Mouse (Mus musculus): Measurements from ENCODE around the gene Tra2b. TPM values are rescaled to one million over a fixed set of nuclear protein-coding genes. Genes with fewer than 3 reads are reported as not detected.
"Not testable (repeated sequence)": the region's sequence is repeated elsewhere in the genome, so short reads cannot be mapped to it uniquely, and the experiment has no call there.

Tra2b gene
- polyA plus RNA-seq, 1 experiment from 2014 or later, result 152 TPM

- 52% methylated on average over 6 of the region's 6 CpGs for WGBS
- DNase-seq (ENCODE audit: low spot score), result no peak
- no peaks in the 10 kb centered on the region for H3K9me3 ChIP-seq (ENCODE audit: control insufficient read depth, low read length)
Observed at GRCm38 (mm10) chr16:22234535-22234934, 31.3 kb downstream of the Tra2b start.

DNA sequence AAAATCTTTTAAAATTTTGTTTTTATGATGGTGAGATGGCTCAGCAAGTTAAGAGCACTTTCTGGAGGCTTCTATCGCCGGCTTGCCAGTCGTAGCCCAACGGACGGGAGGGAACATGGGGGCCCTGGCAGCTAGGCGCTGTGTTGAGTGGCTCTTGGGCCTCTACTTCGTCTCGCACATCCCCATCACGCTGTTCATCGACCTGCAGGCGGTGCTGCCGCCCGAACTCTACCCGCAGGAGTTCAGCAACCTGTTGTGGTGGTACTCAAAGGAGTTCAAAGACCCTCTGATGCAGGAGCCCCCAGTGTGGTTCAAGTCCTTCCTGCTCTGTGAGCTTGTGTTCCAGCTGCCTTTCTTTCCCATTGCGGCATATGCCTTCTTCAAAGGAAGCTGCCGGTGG lies 35.5 kb downstream of the Tra2b start:
- H3K9ac ChIP-seq (ENCODE audit: low read length); ATAC-seq (ENCODE audit: low FRiP score, low TSS enrichment); H3K27ac ChIP-seq (replicated peaks); H3K9me3 ChIP-seq (ENCODE audit: control insufficient read depth, low read length); H3K4me2 ChIP-seq (replicated peaks; ENCODE audit: low read depth); H3K36me3 ChIP-seq (ENCODE audit: control insufficient read depth, insufficient read depth, low read length); DNase-seq (ENCODE audit: low spot score); H3K4me3 ChIP-seq (ENCODE audit: low read depth, low read length); H3K4me1 ChIP-seq (replicated peaks; ENCODE audit: control insufficient read depth, insufficient read depth); H3K27me3 ChIP-seq (ENCODE audit: control insufficient read depth, insufficient read depth, low read length): not testable (repeated sequence)
- WGBS, result 81% methylated on average over 16 of the region's 16 CpGs

More at GRCm38 (mm10) chr16:22234535-22234934, 31.3 kb downstream of the Tra2b start:
- no peaks in the 10 kb centered on the region for H3K4me1 ChIP-seq (replicated peaks; ENCODE audit: control insufficient read depth, insufficient read depth)
- no peak for TF ChIP-seq EP300 (optimal IDR thresholded peaks at IDR 0.05)
- TF ChIP-seq CTCF (IDR thresholded peaks at IDR 0.05; ENCODE audit: low read depth), result no peak
- no peak overlapping the region for H3K4me3 ChIP-seq (ENCODE audit: low read depth, low read length)
- no peak overlapping the region for H3K4me2 ChIP-seq (replicated peaks; ENCODE audit: low read depth)
- no peak overlapping the region for H3K27ac ChIP-seq (replicated peaks)
- no peaks in the 10 kb centered on the region for H3K36me3 ChIP-seq (ENCODE audit: control insufficient read depth, insufficient read depth, low read length)
- H3K9ac ChIP-seq (ENCODE audit: low read length), result no peak overlapping the region
- no peaks in the 10 kb centered on the region for H3K27me3 ChIP-seq (ENCODE audit: control insufficient read depth, insufficient read depth, low read length)
- ATAC-seq (ENCODE audit: low FRiP score, low TSS enrichment), result no peak

- DNase-seq (ENCODE audit: low spot score), result no peak
- H3K27me3 ChIP-seq (ENCODE audit: control insufficient read depth, insufficient read depth, low read length), result no peaks in the 10 kb centered on the region
- TF ChIP-seq CTCF (IDR thresholded peaks at IDR 0.05; ENCODE audit: low read depth), result no peak
- no peak for TF ChIP-seq EP300 (optimal IDR thresholded peaks at IDR 0.05)
Observed at GRCm38 (mm10) chr16:22203501-22203900, 62.3 kb downstream of the Tra2b start.

GRCm38 (mm10) chr16:22201858-22202257 lies 63.9 kb downstream of the Tra2b start:
- Histone ChIP-seq H3K9ac (ENCODE audit: low read length) (no peak overlapping the region), H3K36me3 (ENCODE audit: control insufficient read depth, insufficient read depth, low read length) (no peaks in the 10 kb centered on the region), H3K4me2 (replicated peaks; ENCODE audit: low read depth) (no peak overlapping the region), H3K27me3 (ENCODE audit: control insufficient read depth, insufficient read depth, low read length) (no peaks in the 10 kb centered on the region), H3K9me3 (ENCODE audit: control insufficient read depth, low read length) (0 out of 2 replicates have a peak, but pooled peaks cover under 1% of the 10 kb centered on the region), H3K4me3 (ENCODE audit: low read depth, low read length) (no peak overlapping the region), H3K4me1 (replicated peaks; ENCODE audit: control insufficient read depth, insufficient read depth) (no peaks in the 10 kb centered on the region), H3K27ac (replicated peaks) (no peak overlapping the region)
- 53% methylated on average over 3 of the region's 3 CpGs for WGBS
- DNase-seq (ENCODE audit: low spot score) (no peak), ATAC-seq (ENCODE audit: low FRiP score, low TSS enrichment) (no peak)
- TF ChIP-seq CTCF (IDR thresholded peaks at IDR 0.05; ENCODE audit: low read depth) (no peak), EP300 (optimal IDR thresholded peaks at IDR 0.05) (no peak)

More at GRCm38 (mm10) chr16:22203501-22203900, 62.3 kb downstream of the Tra2b start:
- Histone ChIP-seq H3K27ac (replicated peaks) (no peak overlapping the region), H3K4me1 (replicated peaks; ENCODE audit: control insufficient read depth, insufficient read depth) (no peaks in the 10 kb centered on the region), H3K4me3 (ENCODE audit: low read depth, low read length) (no peak overlapping the region), H3K9ac (ENCODE audit: low read length) (no peak overlapping the region), H3K36me3 (ENCODE audit: control insufficient read depth, insufficient read depth, low read length) (no peaks in the 10 kb centered on the region), H3K4me2 (replicated peaks; ENCODE audit: low read depth) (no peak overlapping the region), H3K9me3 (ENCODE audit: control insufficient read depth, low read length) (0 out of 2 replicates have a peak, but pooled peaks cover 3% of the 10 kb centered on the region)
- 85% methylated on average over 1 of the region's 1 CpGs for WGBS
- ATAC-seq (ENCODE audit: low FRiP score, low TSS enrichment), result no peak

DNA sequence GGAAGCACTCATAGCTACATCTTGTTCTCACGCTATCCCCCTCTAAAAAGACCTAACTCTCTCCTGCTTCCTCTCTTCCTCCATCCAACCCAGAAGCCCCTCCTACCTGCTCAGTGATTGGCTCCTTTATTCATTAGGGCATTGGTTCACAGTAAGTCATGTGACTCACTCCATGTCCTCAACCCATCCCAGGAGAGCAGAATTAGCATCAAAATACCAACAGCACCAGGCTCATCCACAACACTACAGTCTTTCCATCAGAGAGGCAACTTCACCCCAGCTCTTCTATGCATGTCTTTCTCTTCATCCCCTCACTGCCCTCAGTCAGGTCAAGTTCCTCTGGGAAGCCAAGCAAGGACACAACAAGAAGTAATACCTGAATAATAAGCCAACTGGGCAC lies 65.3 kb downstream of the Tra2b start:
- 73% methylated on average over 1 of the region's 1 CpGs for WGBS
- no peak for ATAC-seq (ENCODE audit: low FRiP score, low TSS enrichment)

More for the DNA sequence above, 65.3 kb downstream of the Tra2b start:
- DNase-seq (ENCODE audit: low spot score), result no peak
- no peak for TF ChIP-seq CTCF (IDR thresholded peaks at IDR 0.05; ENCODE audit: low read depth)
- no peak for TF ChIP-seq EP300 (optimal IDR thresholded peaks at IDR 0.05)
- H3K4me3 ChIP-seq (ENCODE audit: low read depth, low read length), result no peak overlapping the region
- no peaks in the 10 kb centered on the region for H3K9me3 ChIP-seq (ENCODE audit: control insufficient read depth, low read length)
- H3K4me2 ChIP-seq (replicated peaks; ENCODE audit: low read depth), result no peak overlapping the region
- H3K9ac ChIP-seq (ENCODE audit: low read length), result no peak overlapping the region
- no peak overlapping the region for H3K27ac ChIP-seq (replicated peaks)
- no peaks in the 10 kb centered on the region for H3K36me3 ChIP-seq (ENCODE audit: control insufficient read depth, insufficient read depth, low read length)
- no peaks in the 10 kb centered on the region for H3K27me3 ChIP-seq (ENCODE audit: control insufficient read depth, insufficient read depth, low read length)
- no peaks in the 10 kb centered on the region for H3K4me1 ChIP-seq (replicated peaks; ENCODE audit: control insufficient read depth, insufficient read depth)

Other genes with a start within 250 kb of the Tra2b start
- gene Igf2bp2, start 102.7 kb downstream of the Tra2b start, polyA plus RNA-seq (2015; fragmentation: Nextera tagmentation; extraction: Ambion mirVana), result 32.4 and 34.6 TPM in 2 replicates
- 6.0 and 6.3 TPM in 2 replicates for gene Etv5, start 173.7 kb upstream of the Tra2b start, polyA plus RNA-seq (2015; fragmentation: Nextera tagmentation; extraction: Ambion mirVana)

Data from stomach, postnatal 0 days (tissue).